Mouse (Mus musculus): ENCODE measurements around the gene Rps6kb1.
A peak's percentile ranks its signal among the peaks of the same experiment; 100 is the strongest.
"Not testable (repeated sequence)": the region's sequence is repeated elsewhere in the genome, so short reads cannot be mapped to it uniquely, and the experiment has no call there.

The Rps6kb1 gene

DNA sequence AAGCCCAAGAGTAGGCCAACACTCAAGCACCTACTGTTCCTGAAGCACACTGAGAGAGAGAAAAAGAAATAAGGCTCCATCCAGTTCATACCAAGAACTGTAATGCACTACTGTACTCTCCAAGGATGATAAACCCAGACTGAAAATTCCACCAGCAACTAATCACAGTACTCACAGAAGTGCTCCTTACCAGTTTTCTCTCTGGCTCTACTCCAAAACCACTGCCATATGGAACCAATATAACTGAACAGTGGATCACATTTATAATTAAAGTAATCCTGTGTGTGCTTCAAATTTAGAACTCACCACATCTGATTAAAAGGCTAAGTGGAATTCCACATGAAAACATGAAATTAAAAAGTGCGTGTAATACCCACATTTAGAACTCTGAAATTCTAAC lies 1.8 kb downstream of the Rps6kb1 start:
- DNase-seq (ENCODE audit: low spot score) = peak; percentile 37

DNA sequence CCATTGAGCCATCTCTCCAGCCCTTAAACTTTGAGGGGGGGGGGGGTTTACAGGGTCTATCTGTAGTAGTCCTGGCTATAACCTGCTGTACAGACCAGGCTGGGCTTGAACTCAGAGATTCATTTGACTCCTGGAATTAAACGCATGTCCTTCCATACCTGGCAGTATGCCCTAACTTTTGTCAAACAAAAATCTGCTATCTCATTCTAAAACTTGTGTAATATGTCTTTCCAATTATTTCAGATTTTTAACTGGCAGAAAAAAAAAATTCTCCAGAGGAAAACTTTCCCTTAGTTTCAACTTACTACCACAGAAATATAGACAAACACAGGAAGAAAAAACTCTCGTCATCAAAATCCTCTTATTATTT lies 4.1 kb downstream of the Rps6kb1 start:
- DNase-seq (ENCODE audit: low spot score) = peak; percentile 61

DNA sequence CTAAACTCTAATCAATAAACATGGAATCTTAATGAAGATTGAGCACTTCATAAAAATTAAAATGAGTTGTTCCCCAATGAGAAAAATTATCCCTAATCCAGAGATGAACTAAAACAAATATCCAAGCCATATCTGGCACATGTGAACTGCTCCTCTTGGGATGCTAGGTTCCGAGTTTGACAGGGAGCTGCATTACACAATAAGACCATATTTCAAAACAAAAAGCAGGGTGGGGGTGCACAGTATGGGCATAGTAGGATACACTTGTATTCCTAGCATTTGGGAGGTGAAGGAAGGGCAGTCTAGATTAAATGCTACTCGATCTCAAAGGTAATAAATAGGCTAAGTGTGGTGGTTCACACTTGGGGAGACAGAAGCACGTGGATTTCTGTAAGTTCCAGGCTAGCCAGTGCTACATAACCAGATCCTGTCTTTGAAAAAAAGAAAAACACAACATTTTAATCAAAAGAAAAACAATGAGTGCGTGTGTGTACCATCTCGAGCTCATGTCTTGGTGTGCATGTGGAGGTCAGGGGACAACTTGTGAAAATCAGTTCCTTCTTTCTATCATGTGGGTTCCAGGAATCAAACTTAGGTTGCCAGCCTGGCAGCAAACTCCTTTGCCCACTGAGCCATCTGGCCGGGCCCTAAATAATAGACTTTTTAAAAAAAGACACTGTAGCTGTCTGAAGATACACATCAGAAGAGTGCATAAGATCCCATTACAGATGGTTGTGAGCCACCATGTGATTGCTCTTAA lies 4.7 kb downstream of the Rps6kb1 start:
- peak; percentile 62 for DNase-seq (ENCODE audit: low spot score)

DNA sequence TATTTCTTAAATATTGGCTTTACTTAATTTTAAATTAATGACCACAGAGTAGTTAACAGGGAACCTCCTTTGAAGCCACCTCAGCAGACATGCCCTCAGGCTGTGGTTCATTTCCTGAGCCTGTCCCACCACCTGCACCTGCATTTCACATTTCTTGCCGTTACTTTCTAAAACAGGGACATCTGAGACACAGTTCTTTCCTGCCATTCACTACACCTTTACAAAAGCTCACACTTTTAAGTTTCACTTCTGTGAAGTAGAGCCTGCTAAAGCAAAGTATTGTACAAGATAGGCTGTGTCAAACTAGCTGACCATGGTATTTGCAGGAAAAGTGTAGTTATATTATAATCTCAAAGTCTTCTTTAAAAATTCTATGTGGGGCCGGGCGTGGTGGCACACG lies 5.8 kb downstream of the Rps6kb1 start:
- no peak for DNase-seq (ENCODE audit: low spot score)

DNA sequence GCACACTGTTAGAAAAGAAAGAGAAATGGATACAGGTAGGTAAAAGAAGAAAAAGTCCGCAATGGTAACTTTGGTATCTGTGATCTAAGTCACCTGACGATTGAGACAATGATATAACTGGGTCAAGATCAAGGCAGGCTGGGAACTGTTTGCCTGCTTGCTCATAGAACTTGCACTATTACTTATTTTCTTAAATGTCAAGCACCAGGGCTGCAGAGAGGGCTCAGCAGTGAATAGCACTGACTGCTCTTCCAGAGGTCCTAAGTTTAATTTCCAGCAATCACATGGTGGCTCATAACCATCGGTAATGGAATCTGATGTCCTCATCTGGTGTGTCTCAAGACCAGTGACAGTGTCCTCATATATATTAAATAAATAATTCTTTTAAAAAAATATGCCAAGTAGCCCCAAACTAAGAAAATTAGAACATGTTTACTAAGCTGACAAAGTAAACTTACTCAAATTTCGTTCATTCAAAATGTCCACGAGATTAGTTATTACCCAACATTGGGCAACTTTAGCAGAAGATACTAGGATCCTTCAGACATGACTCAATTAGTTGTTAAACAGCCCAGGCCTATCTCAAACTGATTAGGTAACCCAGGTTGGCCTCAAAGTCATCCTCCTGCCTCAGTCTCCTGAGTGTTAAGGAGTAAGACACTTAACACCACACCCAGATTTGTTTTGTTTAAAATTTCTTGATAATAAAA lies 10.2 kb downstream of the Rps6kb1 start:
- no peak for DNase-seq (ENCODE audit: low spot score)

DNA sequence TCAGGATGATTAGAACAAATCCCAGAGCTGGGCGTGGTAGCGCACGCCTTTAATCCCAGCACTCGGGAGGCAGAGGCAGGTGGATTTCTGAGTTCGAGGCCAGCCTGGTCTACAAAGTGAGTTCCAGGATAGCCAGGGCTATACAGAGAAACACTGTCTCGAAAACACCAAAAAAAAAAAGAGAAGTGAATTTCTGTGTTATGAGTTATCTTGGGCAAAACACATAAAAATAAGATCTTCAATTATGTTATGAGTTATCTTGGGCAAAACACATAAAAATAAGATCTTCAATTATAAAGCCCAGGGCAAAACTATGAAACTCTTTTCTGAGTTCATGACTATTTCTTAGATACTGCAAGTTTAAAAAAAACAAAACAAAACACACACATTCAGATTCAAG lies 11.3 kb downstream of the Rps6kb1 start:
- not testable (repeated sequence) for DNase-seq (ENCODE audit: low spot score)

DNA sequence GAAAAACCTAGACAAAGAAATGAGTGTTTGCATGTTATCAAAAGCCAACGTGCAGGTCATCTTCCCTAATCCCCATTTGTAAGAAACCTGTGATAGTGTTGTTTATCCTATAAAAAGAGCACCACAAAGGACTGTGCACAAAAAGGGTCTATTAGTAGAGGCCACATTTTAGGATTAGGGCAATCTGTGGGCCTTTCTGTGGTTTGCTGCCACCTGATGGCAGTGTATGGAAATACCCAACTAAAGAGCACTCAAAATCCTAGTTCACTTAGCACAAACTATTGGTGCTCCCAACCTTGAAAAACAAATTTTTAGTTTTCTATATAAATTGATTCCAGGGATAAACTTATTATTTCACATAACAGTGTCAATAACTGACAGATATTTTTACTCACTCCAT lies 11.8 kb downstream of the Rps6kb1 start:
- peak; percentile 52 for DNase-seq (ENCODE audit: low spot score)

DNA sequence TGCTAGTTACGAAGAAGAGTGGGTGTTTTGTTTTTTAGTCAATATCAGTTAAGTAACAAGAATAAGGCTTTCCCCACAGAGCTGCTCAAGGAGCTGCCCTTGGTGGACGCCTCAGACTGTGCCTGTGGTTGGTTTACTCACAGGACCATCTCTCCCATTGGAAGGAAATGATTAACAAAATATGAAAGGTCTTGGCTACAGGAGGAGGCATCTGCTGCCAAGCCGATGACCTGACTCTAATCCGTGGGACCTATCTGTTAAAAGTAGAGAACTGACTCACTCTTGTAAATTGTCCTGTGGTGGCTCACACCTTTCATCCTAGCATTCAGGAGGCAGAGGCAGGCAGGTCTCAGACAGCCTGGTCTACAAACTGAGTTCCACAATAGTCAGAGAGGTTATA lies 17.1 kb downstream of the Rps6kb1 start:
- no peak for DNase-seq (ENCODE audit: low spot score)

DNA sequence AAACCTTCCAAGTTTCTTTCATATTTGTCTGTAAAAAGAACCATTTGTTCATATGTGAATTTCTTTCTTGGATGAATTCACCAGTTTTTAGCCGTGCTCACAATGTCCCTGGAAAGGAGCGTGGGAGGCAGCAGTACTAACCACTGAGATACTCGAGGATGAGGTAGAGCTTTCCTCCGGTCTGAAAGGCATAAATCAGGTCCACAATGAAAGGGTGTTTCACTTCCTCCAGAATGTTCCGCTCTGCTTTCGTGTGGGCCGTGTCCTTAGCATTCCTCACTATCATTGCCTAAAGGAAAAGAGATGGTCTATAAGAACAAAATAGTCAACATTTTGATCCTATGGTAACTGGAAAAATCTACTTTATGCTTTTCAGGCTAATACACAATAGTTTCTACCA lies 24.9 kb downstream of the Rps6kb1 start:
- no peak for DNase-seq (ENCODE audit: low spot score)

DNA sequence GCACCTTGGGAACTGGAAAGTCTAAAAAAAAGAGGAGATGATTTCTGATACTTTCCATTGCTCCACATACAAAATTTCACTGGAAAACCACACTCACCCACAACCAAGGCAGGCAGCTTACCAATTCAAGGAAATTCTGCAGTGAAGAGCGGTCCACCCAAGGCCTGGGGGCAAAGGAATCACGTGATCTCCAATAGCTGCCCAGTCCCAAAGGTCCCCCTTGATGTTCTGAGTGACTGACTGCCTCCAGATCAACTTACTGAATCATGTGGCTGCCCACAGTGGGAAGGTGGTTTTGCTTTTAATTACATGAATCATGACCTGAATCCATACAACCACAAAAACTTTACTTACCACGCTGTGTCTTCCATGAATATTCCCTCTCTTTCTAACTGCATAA lies 27.4 kb downstream of the Rps6kb1 start:
- DNase-seq (ENCODE audit: low spot score) = no peak

DNA sequence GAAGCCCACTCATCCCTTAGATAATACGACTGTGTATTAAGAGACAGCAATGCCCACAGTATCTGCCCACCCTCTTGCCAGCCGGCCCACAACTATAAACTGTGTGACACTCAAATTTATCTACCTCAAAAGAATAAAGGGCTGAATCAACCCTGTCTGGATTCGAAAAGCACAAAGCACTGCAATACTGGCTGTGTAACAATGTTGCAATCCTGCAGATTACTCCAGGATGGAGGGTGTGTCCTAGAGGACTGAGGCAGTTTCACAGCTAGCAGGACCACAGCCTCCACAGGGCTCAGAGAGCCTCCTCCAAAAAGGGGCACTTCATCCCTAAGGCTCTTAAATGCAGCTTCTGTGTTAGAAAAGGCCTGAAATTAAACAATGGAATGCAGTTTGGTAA lies 28.0 kb downstream of the Rps6kb1 start:
- DNase-seq (ENCODE audit: low spot score) = peak; percentile 47

DNA sequence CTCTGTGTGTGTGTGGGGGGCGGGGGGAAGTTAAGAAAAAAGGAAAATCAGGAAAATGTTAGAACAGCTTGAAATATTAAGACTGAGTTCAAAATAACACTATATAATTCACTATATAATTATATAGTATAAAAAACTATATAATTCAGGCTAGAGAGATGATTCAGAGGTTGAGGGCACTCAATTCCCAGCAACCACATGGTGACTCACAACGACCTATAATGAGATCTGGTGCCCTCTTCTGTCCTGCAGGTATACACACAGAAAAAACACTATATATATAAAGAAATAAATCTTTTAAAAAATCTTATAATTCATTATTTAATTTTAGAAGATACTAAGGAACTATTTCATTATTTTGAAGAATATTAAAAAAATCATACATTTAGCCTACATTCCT lies 36.6 kb downstream of the Rps6kb1 start:
- no peak for DNase-seq (ENCODE audit: low spot score)

DNA sequence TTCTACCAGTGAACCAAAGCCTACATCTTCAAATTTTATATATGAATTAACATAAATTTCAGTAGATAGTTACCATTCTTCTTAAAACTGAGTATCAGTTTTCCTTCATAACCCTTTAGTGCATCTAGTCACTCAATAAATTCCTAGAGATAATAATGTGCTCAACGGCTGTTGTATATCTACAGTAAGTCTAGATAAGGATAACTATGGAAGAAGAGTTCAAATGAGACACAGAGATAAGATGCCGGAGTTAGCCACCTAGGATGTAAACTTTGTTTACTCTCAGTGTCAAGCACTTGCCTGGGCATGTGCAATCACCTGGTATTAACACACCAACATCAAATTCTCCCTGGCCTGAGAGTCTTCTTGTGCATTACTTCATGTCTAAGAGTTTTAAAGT lies 37.3 kb downstream of the Rps6kb1 start:
- DNase-seq (ENCODE audit: low spot score) = no peak

DNA sequence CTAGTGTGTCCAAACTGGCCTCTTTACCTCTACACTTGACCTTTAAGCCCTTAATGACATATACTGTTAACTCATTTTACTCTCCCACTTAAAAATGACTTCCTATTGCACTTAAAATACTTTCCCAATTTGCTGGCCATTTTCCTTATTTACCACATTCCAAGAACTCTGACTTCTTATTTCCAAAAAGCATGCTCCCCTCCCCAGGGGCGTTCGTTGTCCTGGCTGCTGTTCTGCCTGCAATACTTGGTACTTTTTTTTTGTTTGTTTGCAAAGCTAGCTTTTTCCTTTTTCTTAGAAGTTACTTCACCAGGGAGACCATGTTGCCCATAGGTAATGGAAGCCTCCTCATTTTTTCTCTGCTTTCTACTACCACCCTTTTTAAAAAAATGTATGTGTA lies 41.5 kb downstream of the Rps6kb1 start:
- peak; percentile 61 for DNase-seq (ENCODE audit: low spot score)

DNA sequence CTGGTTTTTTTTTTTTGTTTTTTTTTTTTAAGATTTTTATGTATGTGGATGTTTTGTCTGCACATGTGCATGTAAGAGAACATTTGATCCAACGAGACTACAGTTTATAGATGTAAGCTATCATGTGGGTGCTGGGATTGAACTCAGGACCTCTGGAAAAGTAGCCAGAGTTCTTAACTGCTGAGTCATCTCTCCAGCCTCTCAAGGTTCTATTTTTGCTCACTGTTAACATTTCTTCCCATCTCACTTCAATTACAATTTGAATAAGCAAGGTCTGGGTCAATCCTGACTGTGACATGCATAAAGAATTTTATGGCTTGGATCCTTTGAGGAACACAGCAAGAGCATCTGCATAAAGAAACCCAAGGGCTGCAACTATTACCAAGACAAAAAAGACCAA lies 43.8 kb downstream of the Rps6kb1 start:
- no peak for DNase-seq (ENCODE audit: low spot score)

DNA sequence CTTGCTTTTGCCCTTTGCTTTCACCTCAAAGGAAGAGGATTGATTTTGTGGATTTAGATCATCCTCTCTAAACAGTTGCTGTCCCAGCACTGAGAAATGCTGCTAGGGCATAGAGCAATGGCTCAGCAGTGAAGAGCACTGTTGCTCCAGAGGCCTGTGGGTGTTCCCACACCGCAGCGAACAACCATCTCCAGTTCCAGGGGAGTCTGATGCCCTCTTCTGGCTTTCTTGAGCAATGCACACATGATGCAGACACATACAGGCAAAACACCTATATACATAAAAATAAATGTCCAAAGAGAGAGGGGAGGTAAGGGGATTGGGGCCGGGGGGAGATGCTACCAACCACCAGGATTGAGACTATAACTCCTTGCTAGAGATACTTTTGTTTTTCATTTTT lies 46.7 kb downstream of the Rps6kb1 start:
- DNase-seq (ENCODE audit: low spot score) = peak; percentile 50

DNA sequence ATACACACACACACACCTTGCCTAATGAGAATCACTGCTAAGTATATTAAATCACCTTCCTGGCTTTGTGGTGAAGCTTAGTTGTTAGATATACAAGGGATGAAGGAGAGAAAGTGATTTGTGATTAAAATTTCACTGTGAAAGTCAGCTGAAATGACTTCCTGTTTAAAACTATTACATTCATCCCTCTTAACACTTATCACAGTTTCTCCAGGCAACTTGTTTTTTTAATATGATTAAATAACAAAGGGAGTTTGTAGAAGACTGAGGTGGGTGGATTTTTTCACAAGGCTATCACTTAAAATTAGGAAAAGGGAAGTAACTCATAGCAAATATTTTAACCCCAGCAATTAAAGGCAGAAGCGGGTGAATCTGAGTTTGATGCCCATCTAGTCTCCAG lies 47.2 kb downstream of the Rps6kb1 start:
- no peak for DNase-seq (ENCODE audit: low spot score)

DNA sequence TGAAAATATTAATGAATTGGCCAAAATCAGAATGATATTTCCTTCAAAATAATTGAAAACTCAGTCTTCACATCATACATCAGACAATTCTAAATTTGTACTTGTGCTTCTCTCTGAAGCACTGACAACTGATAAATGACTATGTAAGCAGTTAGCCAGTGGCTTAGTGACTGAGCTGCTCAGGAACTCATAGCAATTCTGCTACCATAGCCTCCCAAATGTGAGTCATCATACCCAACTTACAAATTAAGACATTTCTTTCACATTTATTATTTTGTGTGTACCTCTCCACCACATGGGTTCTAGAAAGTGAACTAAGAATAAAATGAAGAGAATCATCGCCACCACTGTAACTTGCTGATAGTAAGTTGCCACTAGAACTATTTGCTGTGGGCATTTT lies 53.8 kb downstream of the Rps6kb1 start:
- no peak for DNase-seq (ENCODE audit: low spot score)

DNA sequence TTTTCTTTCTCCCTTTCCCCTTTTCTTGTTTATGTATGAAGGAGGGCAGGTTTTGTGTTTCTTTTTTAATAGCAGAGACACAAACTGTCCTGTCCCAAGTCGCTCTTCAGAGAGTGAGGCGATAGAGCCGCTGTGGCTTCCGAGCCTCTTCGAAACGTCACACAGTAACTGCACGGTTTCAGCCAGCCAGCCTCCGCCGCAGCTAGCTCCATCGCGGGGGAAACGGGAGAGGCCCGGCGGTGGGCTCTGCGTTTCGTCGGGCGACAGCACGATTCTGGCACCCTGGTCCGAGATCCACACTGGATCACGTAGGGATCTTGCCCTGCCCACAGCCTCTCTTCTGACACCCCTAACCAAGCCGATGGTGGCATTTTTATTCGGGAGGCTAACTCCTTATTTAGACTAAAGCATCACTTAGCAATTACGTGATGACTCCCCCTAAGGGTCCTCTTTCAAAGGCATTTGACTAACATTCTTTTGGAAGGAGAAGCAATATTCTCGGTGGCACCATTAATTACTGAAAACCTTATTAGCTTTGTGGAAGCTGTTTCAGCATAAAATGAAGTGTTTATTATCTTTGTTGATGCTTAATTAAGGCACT lies 59.6 kb downstream of the Rps6kb1 start:
- no peak for DNase-seq (ENCODE audit: low spot score)

DNA sequence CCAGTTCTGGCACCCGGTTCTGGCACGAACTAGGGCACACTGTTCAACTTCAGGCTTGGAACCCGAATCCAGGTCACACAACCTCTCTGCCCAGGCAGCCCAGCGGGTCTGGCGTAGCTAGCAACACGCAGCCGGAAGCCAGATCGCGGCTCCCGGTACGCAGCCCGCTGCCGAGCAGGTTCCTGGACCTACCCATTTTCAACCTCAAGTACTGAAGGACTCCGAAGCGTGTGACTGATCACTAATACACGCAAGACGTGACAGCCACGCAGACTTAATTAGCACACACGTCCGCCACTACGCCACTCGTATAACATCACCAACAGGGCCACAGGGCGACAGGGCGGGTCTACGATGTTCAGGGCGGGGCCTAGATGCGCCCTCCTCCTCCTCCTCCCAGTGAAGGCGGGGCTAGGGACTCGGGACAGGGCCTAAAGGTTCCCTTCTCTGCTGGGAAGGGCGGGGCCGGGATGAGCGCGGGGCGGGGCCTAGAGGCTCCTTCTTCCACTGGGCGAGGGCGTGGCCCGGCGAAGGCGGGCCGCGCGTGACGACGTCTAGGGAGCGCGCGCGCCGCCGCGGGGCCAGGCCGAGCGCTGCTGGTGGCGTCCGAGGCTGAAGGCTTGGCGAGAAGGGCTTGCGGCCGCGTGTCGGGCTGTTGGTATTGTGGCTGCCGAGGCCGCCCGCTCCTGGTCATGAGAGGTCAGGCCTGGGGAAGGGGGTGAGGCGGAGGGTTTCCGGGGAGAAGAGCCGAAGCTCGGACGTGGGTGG lies 60.3 kb downstream of the Rps6kb1 start, which contains the start of gene Rnft1:
Rnft1 (plus strand) TSS at position 557 of the 768 bp plus-strand sequence.
- peak; percentile 99 for DNase-seq (ENCODE audit: low spot score)

DNA sequence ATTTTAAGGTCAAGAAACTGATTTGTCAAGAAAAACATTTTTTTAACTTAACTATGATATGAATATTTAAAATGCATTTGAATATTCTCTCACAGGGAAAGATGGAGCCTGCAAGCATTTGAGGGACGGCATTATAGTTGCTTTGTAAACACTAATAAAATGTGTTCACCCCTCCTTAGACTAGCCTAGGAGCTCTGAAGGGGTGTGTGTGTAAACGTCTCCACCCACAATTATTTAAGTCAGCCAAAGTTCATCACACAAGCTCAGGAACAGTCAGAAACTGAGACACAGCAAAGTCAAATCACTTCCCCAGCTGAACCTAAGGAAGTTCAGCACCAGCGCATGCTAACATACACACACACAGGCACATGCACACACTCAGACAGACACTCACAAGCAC lies 71.0 kb downstream of the Rps6kb1 start:
- no peak for DNase-seq (ENCODE audit: low spot score)

DNA sequence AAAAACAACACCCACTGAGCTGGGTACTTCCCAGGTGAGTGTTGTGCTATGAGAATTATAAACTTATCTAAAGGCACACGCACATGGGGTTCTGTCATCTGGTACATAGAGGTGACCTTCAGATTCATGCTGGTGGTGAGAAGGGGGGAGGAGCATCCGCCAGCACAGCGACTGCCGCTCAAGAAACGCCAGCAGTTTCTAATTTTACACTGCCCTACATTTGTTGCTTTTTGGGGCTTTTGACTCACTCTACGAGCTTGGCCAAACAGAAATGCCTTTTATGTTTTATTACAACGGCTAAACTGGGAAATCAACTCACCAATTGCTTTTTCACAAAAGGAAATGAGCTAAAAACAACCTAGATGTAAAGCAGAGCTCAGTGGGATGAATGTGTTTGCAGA lies 71.8 kb downstream of the Rps6kb1 start:
- no peak for DNase-seq (ENCODE audit: low spot score)

DNA sequence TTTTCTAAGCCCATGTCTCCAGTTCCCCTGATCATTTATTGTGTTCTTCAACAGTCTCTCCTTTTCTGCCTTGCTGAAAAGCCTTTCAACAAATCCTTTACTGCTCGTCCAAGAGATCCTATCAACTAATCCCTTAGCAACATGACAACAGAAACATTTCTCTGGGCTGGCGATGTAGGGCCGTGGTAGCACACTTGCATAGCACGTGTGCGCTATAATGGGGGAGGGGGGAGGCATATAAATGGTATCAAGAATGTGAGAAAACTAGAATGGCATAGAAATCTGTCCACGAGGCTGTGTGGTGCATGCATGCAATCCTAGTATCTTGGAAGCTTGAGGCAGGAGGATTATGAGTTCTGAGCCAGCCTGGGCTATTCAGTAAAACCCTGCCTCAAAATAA lies 72.8 kb downstream of the Rps6kb1 start:
- no peak for DNase-seq (ENCODE audit: low spot score)

Data from adipocyte (in vitro differentiated cells).